Mouse (Mus musculus) thymus, postnatal 10 days (tissue): ENCODE data around the gene Olfr322.
A peak's percentile ranks its signal among the peaks of the same experiment; 100 is the strongest.
"Not testable (repeated sequence)": the region's sequence is repeated elsewhere in the genome, so short reads cannot be mapped to it uniquely, and the experiment has no call there.

Experiments
- DNase-seq, 2 experiments: peaks; one replicate each; pipeline ENCODE4 v3.0.0; 2021; ENCODE audit warnings: low spot score in 2 of 2

Gene Olfr322

DNA sequence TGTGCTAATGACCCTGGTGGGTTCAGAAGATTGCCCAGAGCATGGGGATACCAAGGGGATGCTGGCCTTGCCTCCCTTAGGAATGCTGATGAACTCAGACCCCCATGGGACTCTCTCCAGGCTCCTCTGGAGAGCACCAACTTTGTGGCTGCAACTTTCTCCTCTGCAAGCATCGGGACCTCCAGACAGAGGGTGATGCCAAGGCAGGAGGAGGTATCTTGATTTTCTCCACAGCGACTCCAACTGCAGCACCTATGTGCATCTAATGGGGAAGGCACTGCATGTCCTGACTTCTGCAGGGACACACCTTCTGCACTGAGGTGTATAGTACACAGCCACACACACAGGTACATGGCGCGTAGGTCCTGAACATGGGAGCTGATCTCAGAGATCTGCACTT lies at the start of gene Olfr322:
Olfr322 (plus strand) TSS at position 187 of the 400 bp plus-strand sequence.
- no peak for DNase-seq

- no peak for DNase-seq
These were observed 45.2 kb upstream of the Olfr322 start for GRCm38 (mm10) chr11:58613359-58613758.

- no peak for DNase-seq
These were observed 44.1 kb upstream of the Olfr322 start for GRCm38 (mm10) chr11:58614526-58614925.

DNA sequence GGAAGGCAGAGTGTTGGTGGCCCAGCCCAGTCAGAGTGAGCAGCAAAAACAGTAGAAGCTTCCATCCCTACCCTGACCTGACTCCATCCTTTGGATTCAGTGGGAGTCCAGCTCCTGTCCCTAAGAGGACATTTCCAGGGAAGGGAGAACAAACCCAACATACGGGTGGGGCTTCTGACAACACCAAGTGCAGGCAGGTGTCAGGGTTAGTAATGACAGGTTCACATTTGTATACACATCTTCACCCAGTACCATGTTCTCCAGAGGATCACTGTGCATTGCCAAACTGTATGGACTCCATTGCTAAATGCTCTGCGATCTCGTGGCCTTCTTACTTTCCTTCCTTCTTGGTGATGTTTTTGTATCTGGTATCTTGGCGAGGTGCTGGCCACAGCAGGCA lies 42.6 kb upstream of the Olfr322 start, which contains the start of gene 2210407C18Rik:
2210407C18Rik (minus strand) TSS at position 101 of the 400 bp plus-strand sequence.
- DNase-seq = no peak

- DNase-seq = no peak
These were observed 40.2 kb upstream of the Olfr322 start for GRCm38 (mm10) chr11:58618369-58618768.

DNA sequence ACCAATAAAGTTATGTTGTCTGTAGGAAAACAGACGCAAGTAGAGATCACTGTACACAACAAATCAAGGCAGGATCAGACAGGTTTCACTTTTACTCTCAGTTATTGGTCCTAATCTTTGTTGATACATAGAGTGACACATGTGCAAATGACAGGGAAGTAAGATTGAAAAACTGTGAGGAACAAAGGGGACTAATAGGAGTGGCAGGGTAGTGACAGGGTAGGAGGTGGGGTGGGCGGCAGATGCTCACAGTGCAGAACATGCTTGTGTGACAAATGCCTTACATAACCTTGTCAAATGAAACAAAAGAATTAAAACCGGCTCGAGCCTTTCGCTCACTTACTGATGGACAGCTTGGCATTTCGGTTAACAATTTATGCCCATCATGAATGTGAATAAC lies 39.8 kb upstream of the Olfr322 start:
- DNase-seq = no peak

- DNase-seq = no peak
These were observed 32.4 kb upstream of the Olfr322 start for GRCm38 (mm10) chr11:58626146-58626545.

GRCm38 (mm10) chr11:58630401-58630800 lies 28.2 kb upstream of the Olfr322 start, which contains the start of gene Olfr323:
Gene Olfr323 (minus strand): TSS chr11:58630501.
- no peak for DNase-seq

- DNase-seq = no peak
These were observed 23.7 kb upstream of the Olfr322 start for GRCm38 (mm10) chr11:58634878-58635277.

GRCm38 (mm10) chr11:58636376-58636977 lies 22.1 kb upstream of the Olfr322 start:
- DNase-seq = peak; percentile 21 to 61

- no peak for DNase-seq
These were observed 20.3 kb upstream of the Olfr322 start for GRCm38 (mm10) chr11:58638176-58638701.

GRCm38 (mm10) chr11:58640272-58640867 lies 18.2 kb upstream of the Olfr322 start, which contains the start of gene Trim58:
Gene Trim58 (plus strand): TSS chr11:58640465.
- DNase-seq = no peak

GRCm38 (mm10) chr11:58641057-58641456 lies 17.5 kb upstream of the Olfr322 start:
- no peak for DNase-seq

- DNase-seq = no peak
These were observed 16.8 kb upstream of the Olfr322 start for GRCm38 (mm10) chr11:58641638-58642358.

GRCm38 (mm10) chr11:58643350-58643749 lies 15.2 kb upstream of the Olfr322 start:
- peak; percentile 25 to 70 for DNase-seq

GRCm38 (mm10) chr11:58655151-58655550 lies 3.4 kb upstream of the Olfr322 start:
- DNase-seq = no peak

- DNase-seq = no peak
These were observed 10.7 kb downstream of the Olfr322 start for GRCm38 (mm10) chr11:58669252-58669651.

DNA sequence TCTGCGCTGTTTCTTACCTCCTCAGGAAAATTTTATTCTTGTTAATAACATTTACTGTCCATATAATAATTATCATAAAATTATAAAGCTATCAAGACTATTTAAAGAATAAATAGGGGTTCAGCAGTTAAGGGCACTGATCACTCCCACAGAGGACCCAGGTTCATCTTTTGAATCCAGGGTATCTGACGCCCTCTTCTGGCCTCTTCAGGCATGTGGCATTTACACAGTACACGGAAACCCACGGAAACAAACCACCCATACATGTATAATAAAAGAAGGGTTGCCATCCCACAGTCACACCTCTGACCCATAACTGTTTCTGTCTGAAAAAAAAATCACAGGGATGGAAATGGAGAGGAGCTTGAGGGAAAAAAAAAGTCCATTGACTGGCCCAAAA lies 13.2 kb downstream of the Olfr322 start:
- no peak for DNase-seq

DNA sequence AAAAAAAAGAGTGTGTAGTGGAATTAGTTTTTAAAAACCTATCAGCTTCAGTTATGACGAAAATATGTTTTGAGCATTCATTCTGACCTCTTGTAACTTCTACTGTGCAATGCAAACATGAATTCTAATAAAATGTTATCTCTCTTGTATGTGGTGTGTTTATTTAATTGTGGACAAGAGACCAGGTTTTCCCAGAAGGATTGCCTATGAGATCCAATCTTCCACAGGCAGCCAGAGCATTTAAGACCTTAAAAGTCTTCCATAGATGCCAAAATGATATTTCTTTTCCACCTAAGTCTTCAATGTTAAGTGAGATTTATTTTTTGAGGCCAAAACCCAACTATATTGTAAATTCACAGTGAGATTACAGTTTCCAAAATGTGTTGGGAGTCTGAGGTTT lies 22.2 kb downstream of the Olfr322 start, which contains the start of gene Olfr320:
Olfr320 (plus strand) TSS at position 301 of the 400 bp plus-strand sequence.
- DNase-seq = no peak

DNA sequence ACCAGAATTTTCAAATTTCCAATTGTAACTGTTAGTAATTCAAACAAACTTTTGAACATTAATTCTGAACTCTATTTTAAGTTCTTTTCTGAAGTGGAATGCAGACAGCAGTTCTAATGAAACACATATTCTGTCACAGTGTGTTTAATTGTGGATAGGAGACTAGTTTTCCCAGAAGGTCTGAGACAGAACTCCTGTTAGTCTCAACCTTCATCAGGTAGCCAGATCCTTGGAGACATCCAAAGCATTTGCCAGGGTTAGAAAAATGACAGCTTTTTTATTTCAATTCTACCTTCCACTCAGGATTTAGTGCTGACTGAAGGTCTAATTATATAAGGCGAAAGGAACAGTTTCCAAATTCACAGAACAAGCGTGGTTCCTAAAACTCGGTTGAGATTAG lies 40.3 kb downstream of the Olfr322 start, which contains the start of gene Olfr319:
Olfr319 (plus strand) TSS at position 301 of the 400 bp plus-strand sequence.
- DNase-seq = no peak

GRCm38 (mm10) chr11:58709086-58709485 lies 50.5 kb downstream of the Olfr322 start:
- DNase-seq = no peak

GRCm38 (mm10) chr11:58717723-58718122 lies 59.1 kb downstream of the Olfr322 start:
- DNase-seq = not testable (repeated sequence)
